Mouse (Mus musculus): Measurements from ENCODE around the gene Fblim1. TPM values are rescaled to one million over a fixed set of nuclear protein-coding genes. Genes with fewer than 3 reads are reported as not detected.
A peak's percentile ranks its signal among the peaks of the same experiment; 100 is the strongest.

Gene Fblim1
- polyA plus RNA-seq, 1 experiment from 2014 or later, result 76.1 TPM

- Histone ChIP-seq H3K36me3 (ENCODE audit: control insufficient read depth, insufficient read depth, low read length) (no peaks in the 10 kb centered on the region), H3K4me3 (ENCODE audit: low read length) (peak overlapping the region; percentile 92), H3K4me1 (replicated peaks; ENCODE audit: control insufficient read depth, insufficient read depth, low read length) (peaks cover 21% of the 10 kb centered on the region), H3K9ac (ENCODE audit: low read length) (no peak overlapping the region), H3K9me3 (ENCODE audit: control insufficient read depth, low read length) (no peaks in the 10 kb centered on the region), H3K4me2 (ENCODE audit: low read depth, low read length) (peak overlapping the region; percentile 99), H3K27ac (ENCODE audit: low read length) (peak overlapping the region; percentile 100; the same call in 1 of the 2 replicates), H3K27me3 (ENCODE audit: control insufficient read depth, insufficient read depth, low read depth, low read length) (no peaks in the 10 kb centered on the region)
- no peak for ATAC-seq (ENCODE audit: low read depth)
- 33% methylated on average over 9 of the region's 11 CpGs for WGBS
Measured at GRCm38 (mm10) chr4:141534947-141535680, 70.8 kb downstream of the Fblim1 start.

GRCm38 (mm10) chr4:141530979-141531378 lies 74.9 kb downstream of the Fblim1 start:
- no peak for ATAC-seq (ENCODE audit: low read depth)
- peaks cover 18% of the 10 kb centered on the region for H3K4me1 ChIP-seq (replicated peaks; ENCODE audit: control insufficient read depth, insufficient read depth, low read length)
- no peak overlapping the region for H3K4me3 ChIP-seq (ENCODE audit: low read length)
- no peak overlapping the region for H3K27ac ChIP-seq (ENCODE audit: low read length)
- H3K9me3 ChIP-seq (ENCODE audit: control insufficient read depth, low read length), result no peaks in the 10 kb centered on the region
- no peak overlapping the region for H3K9ac ChIP-seq (ENCODE audit: low read length)
- no peaks in the 10 kb centered on the region for H3K27me3 ChIP-seq (ENCODE audit: control insufficient read depth, insufficient read depth, low read depth, low read length)
- 77% methylated on average over 15 of the region's 15 CpGs for WGBS
- H3K4me2 ChIP-seq (ENCODE audit: low read depth, low read length), result no peak overlapping the region
- no peaks in the 10 kb centered on the region for H3K36me3 ChIP-seq (ENCODE audit: control insufficient read depth, insufficient read depth, low read length)

DNA sequence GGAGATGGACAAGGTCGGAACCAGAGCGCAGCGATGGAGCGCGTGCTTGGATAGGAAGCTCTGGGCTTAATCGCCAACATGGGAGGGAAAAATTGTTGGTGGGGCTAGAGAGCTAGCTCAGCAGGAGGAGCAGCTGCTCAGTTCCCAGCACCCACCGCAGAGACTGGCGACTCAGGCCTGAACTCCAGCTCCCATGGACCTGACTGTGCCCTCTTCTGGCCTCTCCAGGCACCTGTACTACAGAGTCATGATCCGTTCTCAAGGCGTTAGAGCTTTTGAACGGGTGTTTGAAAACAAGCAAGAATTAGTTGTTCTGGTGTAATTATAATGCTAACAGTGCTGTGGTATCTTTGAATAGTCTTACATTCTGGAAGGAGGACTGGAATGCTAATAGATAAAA lies 77.0 kb downstream of the Fblim1 start:
- Histone ChIP-seq H3K4me3 (ENCODE audit: low read length) (no peak overlapping the region), H3K27ac (ENCODE audit: low read length) (no peak overlapping the region), H3K36me3 (ENCODE audit: control insufficient read depth, insufficient read depth, low read length) (no peaks in the 10 kb centered on the region), H3K9ac (ENCODE audit: low read length) (no peak overlapping the region), H3K4me1 (replicated peaks; ENCODE audit: control insufficient read depth, insufficient read depth, low read length) (peaks cover 14% of the 10 kb centered on the region), H3K27me3 (ENCODE audit: control insufficient read depth, insufficient read depth, low read depth, low read length) (no peaks in the 10 kb centered on the region), H3K4me2 (ENCODE audit: low read depth, low read length) (no peak overlapping the region), H3K9me3 (ENCODE audit: control insufficient read depth, low read length) (no peaks in the 10 kb centered on the region)
- WGBS, result 92% methylated on average over 11 of the region's 11 CpGs
- ATAC-seq (ENCODE audit: low read depth), result no peak

DNA sequence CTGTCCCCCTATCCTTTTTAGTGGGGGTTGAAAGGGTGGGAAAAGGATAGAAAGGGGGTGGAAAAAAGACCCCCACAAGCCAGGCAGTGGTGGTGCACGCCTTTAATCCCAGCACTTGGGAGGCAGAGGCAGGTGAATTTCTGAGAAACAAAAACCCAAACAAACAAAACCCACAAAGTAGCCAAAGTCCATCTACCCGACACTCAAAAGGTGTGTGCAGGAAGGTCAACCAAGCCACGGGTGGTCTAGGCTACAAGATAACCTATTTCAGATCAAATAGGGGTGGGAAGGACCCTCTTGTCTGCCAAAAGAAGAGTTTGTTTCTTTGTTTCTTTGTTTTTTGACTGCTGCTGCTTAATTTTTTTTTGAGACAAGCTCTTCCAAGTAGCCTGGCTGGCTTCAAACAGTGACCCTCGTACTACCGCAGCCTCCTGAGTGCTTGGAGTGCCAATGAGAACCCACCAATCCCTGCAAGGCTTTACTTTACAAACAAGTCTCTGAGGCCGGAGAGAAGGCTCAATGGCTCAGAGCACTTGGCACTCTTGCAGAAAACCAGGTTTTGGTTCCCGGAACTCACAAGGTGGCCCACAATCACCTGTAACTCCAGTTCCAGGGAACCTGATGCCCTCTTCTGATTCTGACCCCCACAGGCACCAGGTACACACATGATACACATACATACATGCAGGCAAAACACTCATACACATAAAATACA lies 78.8 kb downstream of the Fblim1 start:
- H3K9me3 ChIP-seq (ENCODE audit: control insufficient read depth, low read length), result no peaks in the 10 kb centered on the region

More for the DNA sequence above, 78.8 kb downstream of the Fblim1 start:
- Histone ChIP-seq H3K4me1 (replicated peaks; ENCODE audit: control insufficient read depth, insufficient read depth, low read length) (peaks cover 14% of the 10 kb centered on the region), H3K27ac (ENCODE audit: low read length) (peak overlapping the region; percentile 43), H3K4me3 (ENCODE audit: low read length) (no peak overlapping the region), H3K36me3 (ENCODE audit: control insufficient read depth, insufficient read depth, low read length) (peaks cover 3% of the 10 kb centered on the region), H3K27me3 (ENCODE audit: control insufficient read depth, insufficient read depth, low read depth, low read length) (no peaks in the 10 kb centered on the region), H3K4me2 (ENCODE audit: low read depth, low read length) (no peak overlapping the region), H3K9ac (ENCODE audit: low read length) (no peak overlapping the region)
- WGBS, result 53% methylated on average over 7 of the region's 7 CpGs
- ATAC-seq (ENCODE audit: low read depth), result no peak

Other genes with a start within 250 kb of the Fblim1 start
- gene Fam131c, start 237.9 kb downstream of the Fblim1 start, polyA plus RNA-seq (2015; fragmentation: Nextera tagmentation; extraction: Ambion mirVana), result 3.3 and 3.6 TPM in 2 replicates
- 0.24 and 0.28 TPM in 2 replicates for gene Clcnka, start 207.4 kb downstream of the Fblim1 start, polyA plus RNA-seq (2015; fragmentation: Nextera tagmentation; extraction: Ambion mirVana)
- 0.39 TPM in 1 of 2 replicates, not detected in the other for gene Clcnkb, start 190.1 kb downstream of the Fblim1 start, polyA plus RNA-seq (2015; fragmentation: Nextera tagmentation; extraction: Ambion mirVana)
- 6.4 and 10.6 TPM in 2 replicates for gene Hspb7, start 185.3 kb downstream of the Fblim1 start, polyA plus RNA-seq (2015; fragmentation: Nextera tagmentation; extraction: Ambion mirVana)
- not detected in 2 replicates for gene Srarp, start 170.0 kb downstream of the Fblim1 start, polyA plus RNA-seq (2015; fragmentation: Nextera tagmentation; extraction: Ambion mirVana)
- 30.6 and 30.8 TPM in 2 replicates for gene Zbtb17, start 161.4 kb downstream of the Fblim1 start, polyA plus RNA-seq (2015; fragmentation: Nextera tagmentation; extraction: Ambion mirVana)
- 6.9 and 7.4 TPM in 2 replicates for gene Spen, start 67.5 kb downstream of the Fblim1 start, polyA plus RNA-seq (2015; fragmentation: Nextera tagmentation; extraction: Ambion mirVana)
- 0.99 and 1.1 TPM in 2 replicates for gene Tmem82, start 12.5 kb upstream of the Fblim1 start, polyA plus RNA-seq (2015; fragmentation: Nextera tagmentation; extraction: Ambion mirVana)
- 0.18 and 0.20 TPM in 2 replicates for gene Slc25a34, start 17.7 kb upstream of the Fblim1 start, polyA plus RNA-seq (2015; fragmentation: Nextera tagmentation; extraction: Ambion mirVana)
- gene Plekhm2, start 58.8 kb upstream of the Fblim1 start, polyA plus RNA-seq (2015; fragmentation: Nextera tagmentation; extraction: Ambion mirVana), result 5.7 and 6.9 TPM in 2 replicates
- gene Rsc1a1, start 79.5 kb upstream of the Fblim1 start, polyA plus RNA-seq (2015; fragmentation: Nextera tagmentation; extraction: Ambion mirVana), result not detected in 2 replicates
- gene Ddi2, start 117.3 kb upstream of the Fblim1 start, polyA plus RNA-seq (2015; fragmentation: Nextera tagmentation; extraction: Ambion mirVana), result 18.1 and 18.3 TPM in 2 replicates
- 0.21 and 1.4 TPM in 2 replicates for gene Agmat, start 140.6 kb upstream of the Fblim1 start, polyA plus RNA-seq (2015; fragmentation: Nextera tagmentation; extraction: Ambion mirVana)
- gene Dnajc16, start 184.8 kb upstream of the Fblim1 start, polyA plus RNA-seq (2015; fragmentation: Nextera tagmentation; extraction: Ambion mirVana), result 4.3 and 4.7 TPM in 2 replicates
- gene Casp9, start 187.5 kb upstream of the Fblim1 start, polyA plus RNA-seq (2015; fragmentation: Nextera tagmentation; extraction: Ambion mirVana), result 23.9 and 24.6 TPM in 2 replicates
- not detected in 2 replicates for gene Cela2a, start 220.1 kb upstream of the Fblim1 start, polyA plus RNA-seq (2015; fragmentation: Nextera tagmentation; extraction: Ambion mirVana)
- not detected in 2 replicates for gene Ctrc, start 240.3 kb upstream of the Fblim1 start, polyA plus RNA-seq (2015; fragmentation: Nextera tagmentation; extraction: Ambion mirVana)

All from lung, embryonic 16.5 days (tissue).